ENCODE assay signal across 19 mouse cellular contexts in genomic region chr2:116998822-116999221, GRCm38 (mm10).
DNase-seq lines count a peak whose midpoint lies in the region; ATAC-seq and TF ChIP-seq lines count a peak whose summit lies in the region.
"Had no signal": no experiment of that assay in that cellular context is flagged by ENCODE, and none has a peak within 500 bp of the region (broad histone marks: within the 10 kb centered on the region; RNA-seq: fewer than 3 reads in every experiment).

No protein-coding gene starts in this region.

- no peaks in the 10 kb centered on the region for H3K79me2 ChIP-seq in myocyte (ENCODE audit: control insufficient read depth, insufficient read depth)

- peak overlapping the region; percentile 28; the same call in 1 of the 2 replicates for H3K4me2 ChIP-seq in liver, embryonic 13.5 days
- H3K4me2 ChIP-seq in myocyte (ENCODE audit: low read depth): peak overlapping the region; percentile 31
- H3K4me2 ChIP-seq: hindbrain, embryonic 12.5 days; midbrain, embryonic 13.5 days; stomach, embryonic 15.5 days had no signal

- H3K4me3 ChIP-seq in bone marrow macrophage, adult 2 months (ENCODE audit: insufficient read depth, low read length): no peak overlapping the region
- H3K4me3 ChIP-seq in liver, embryonic 13.5 days (replicated peaks): no peak overlapping the region
- no peak overlapping the region for H3K4me3 ChIP-seq in myocyte
- H3K4me3 ChIP-seq: gastrocnemius, adult 2 months; hindbrain, embryonic 12.5 days; midbrain, embryonic 13.5 days; stomach, embryonic 15.5 days had no signal

- peak overlapping the region; percentile 72 for H3K27ac ChIP-seq in bone marrow macrophage, adult 2 months (ENCODE audit: insufficient read depth, low read depth, low read length)
- peak overlapping the region; percentile 8; the same call in 1 of the 2 replicates for H3K27ac ChIP-seq in liver, embryonic 13.5 days
- H3K27ac ChIP-seq: gastrocnemius, adult 2 months; hindbrain, embryonic 12.5 days; midbrain, embryonic 13.5 days; stomach, embryonic 15.5 days had no signal

- no peak overlapping the region for H3K9ac ChIP-seq in liver, embryonic 13.5 days
- H3K9ac ChIP-seq: hindbrain, embryonic 12.5 days; midbrain, embryonic 13.5 days; stomach, embryonic 15.5 days had no signal

- peak; percentile 82 for DNase-seq in heart, adult 11 months
- DNase-seq in heart, adult 9 months (ENCODE audit: low spot score in 2 of 2): no peak
- DNase-seq in liver, embryonic 13.5 days: peak; percentile 54
- DNase-seq in urinary bladder, adult 18-20 months (ENCODE audit: low spot score in 2 of 2): no peak
- DNase-seq in lung, adult 18-20 months: no peak
- DNase-seq: cerebellum, adult 11-12 months; gastrocnemius, adult 2 months; kidney, postnatal 36 days; thymus, postnatal 36 days had no signal

- no peak for TF ChIP-seq CTCF in bone marrow macrophage, adult 2 months (IDR thresholded peaks at IDR 0.05; ENCODE audit: low read depth, low read length)

- no peaks in the 10 kb centered on the region for H3K27me3 ChIP-seq in liver, embryonic 13.5 days
- H3K27me3 ChIP-seq in myocyte (ENCODE audit: control insufficient read depth, insufficient read depth, insufficient read length): no peaks in the 10 kb centered on the region
- H3K27me3 ChIP-seq: hindbrain, embryonic 12.5 days; midbrain, embryonic 13.5 days; Patski; stomach, embryonic 15.5 days had no signal

- 9% methylated on average over 1 of the region's 1 CpGs for WGBS in liver, embryonic 13.5 days (ENCODE audit: insufficient replicate concordance)

- no peak overlapping the region for H3ac ChIP-seq in myocyte (ENCODE audit: control insufficient read depth, insufficient read length)

- no peaks in the 10 kb centered on the region for H3K36me3 ChIP-seq in liver, embryonic 13.5 days
- H3K36me3 ChIP-seq in myocyte (ENCODE audit: control insufficient read depth, insufficient read depth): no peaks in the 10 kb centered on the region
- H3K36me3 ChIP-seq: hindbrain, embryonic 12.5 days; midbrain, embryonic 13.5 days; stomach, embryonic 15.5 days had no signal

- ATAC-seq in liver, embryonic 13.5 days (ENCODE audit: low read depth): peak; percentile 98
- ATAC-seq: CD4-positive, CD25-positive, alpha-beta regulatory T cell, adult 4 months; forebrain, embryonic 14.5 days; intestine, postnatal 0 days; lung, postnatal 0 days; midbrain, embryonic 13.5 days; Patski had no signal

- no peak for TF ChIP-seq POLR2A in bone marrow macrophage, adult 2 months (IDR thresholded peaks at IDR 0.05; ENCODE audit: borderline replicate concordance, low read depth, low read length)
- TF ChIP-seq POLR2A in myocyte (IDR thresholded peaks at IDR 0.05; ENCODE audit: insufficient read length, low read depth): no peak

- peaks cover 26% of the 10 kb centered on the region for H3K4me1 ChIP-seq in bone marrow macrophage, adult 2 months (ENCODE audit: control insufficient read depth, insufficient read depth, low read length)
- peaks cover 37% of the 10 kb centered on the region for H3K4me1 ChIP-seq in liver, embryonic 13.5 days (replicated peaks)
- H3K4me1 ChIP-seq: hindbrain, embryonic 12.5 days; midbrain, embryonic 13.5 days; stomach, embryonic 15.5 days had no signal

- no peaks in the 10 kb centered on the region for H3K9me3 ChIP-seq in liver, embryonic 13.5 days (replicated peaks)
- H3K9me3 ChIP-seq: hindbrain, embryonic 12.5 days; midbrain, embryonic 13.5 days; stomach, embryonic 15.5 days had no signal

TF ChIP-seq in myocyte, 11 proteins besides CTCF, POLR2A, EP300 and RAD21:
- TF ChIP-seq E2F4 (IDR thresholded peaks at IDR 0.05; ENCODE audit: insufficient read depth) (no peak), USF1 (IDR thresholded peaks at IDR 0.05; ENCODE audit: low read depth) (peak; percentile 82)

Comparison
In these comparisons a context has a peak if more than half of its experiments do, and no peak if none do; other contexts are left out.
1. DNase-seq: peak in heart, adult 11 months (single experiment) and liver, embryonic 13.5 days (single experiment); none in heart, adult 9 months (0 of 2), urinary bladder, adult 18-20 months (0 of 2) and lung, adult 18-20 months (0 of 2).